In the genomic region with DNA sequence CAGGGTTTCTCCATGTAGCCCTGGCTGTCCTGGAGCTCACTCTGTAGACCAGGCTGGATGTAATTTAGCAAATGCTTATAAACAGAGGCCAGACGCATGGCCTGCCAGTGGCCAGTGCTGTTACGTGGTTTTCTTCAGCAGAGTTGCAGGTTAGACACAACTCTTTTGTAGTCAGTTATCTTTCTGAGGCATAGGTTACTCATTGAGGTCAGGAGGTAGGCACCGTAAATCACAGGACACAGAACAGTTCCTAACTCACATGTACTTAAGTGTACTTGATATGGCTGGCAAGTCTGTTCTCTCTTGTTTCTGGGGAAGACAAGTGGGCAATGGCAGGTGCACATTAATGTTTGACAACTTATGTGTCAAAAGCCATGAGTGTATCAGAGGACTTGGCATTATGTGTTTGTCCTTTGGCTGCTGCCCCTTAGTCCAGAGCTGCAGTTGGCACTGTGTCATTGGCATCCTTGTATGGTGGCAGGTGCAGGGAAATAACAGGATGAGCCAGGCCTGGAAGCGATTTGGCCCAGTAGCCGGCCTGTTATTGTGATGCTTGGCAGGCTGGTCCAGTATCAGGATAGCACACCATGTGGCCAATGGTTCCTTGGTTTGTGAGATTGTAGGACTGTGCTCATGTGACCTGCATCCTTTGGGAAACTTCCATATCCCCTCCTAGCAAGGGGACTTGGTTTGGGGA, we compare ENCODE assay signal across 16 mouse cellular contexts. TPM values are rescaled to one million over a fixed set of nuclear protein-coding genes. Genes with fewer than 3 reads are reported as not detected.
A peak's percentile ranks its signal among the peaks of the same experiment; 100 is the strongest.
DNase-seq lines count a peak whose midpoint lies in the region; ATAC-seq and TF ChIP-seq lines count a peak whose summit lies in the region.
"Had no signal": no experiment of that assay in that cellular context is flagged by ENCODE, and none has a peak within 500 bp of the region (broad histone marks: within the 10 kb centered on the region; RNA-seq: fewer than 3 reads in every experiment).

No protein-coding gene starts in this region.

- H3K9me3 ChIP-seq in heart, postnatal 0 days (replicated peaks; ENCODE audit: control insufficient read depth, low read length): no peaks in the 10 kb centered on the region
- H3K9me3 ChIP-seq: heart, embryonic 15.5 days had no signal

- DNase-seq in heart, postnatal 0 days (ENCODE audit: low spot score): no peak
- DNase-seq in heart, adult 11 months: no peak
- peak; percentile 93 for DNase-seq in left cerebral cortex, postnatal 4 days
- no peak for DNase-seq in left cerebral cortex, adult 11 months (ENCODE audit: low spot score)
- DNase-seq in cerebellum, postnatal 36 days: peak; percentile 92 to 95
- DNase-seq in spleen, adult 12 weeks (ENCODE audit: low spot score): no peak
- DNase-seq: B cell, adult 2 months; gastrocnemius, adult 2 months; lung, postnatal 4 days had no signal

- H3K27me3 ChIP-seq in heart, postnatal 0 days (ENCODE audit: control insufficient read depth, insufficient read depth, low read length): no peaks in the 10 kb centered on the region
- H3K27me3 ChIP-seq: heart, embryonic 15.5 days had no signal

- TF ChIP-seq EP300 in heart, postnatal 0 days (IDR thresholded peaks at IDR 0.05; ENCODE audit: low read depth): 0 out of 2 replicates have a peak, but pooled peaks have one; percentile 20

- peaks cover 10% of the 10 kb centered on the region for H3K36me3 ChIP-seq in heart, postnatal 0 days (replicated peaks; ENCODE audit: control insufficient read depth, insufficient read depth, low read length)

- peak; percentile 72 for ATAC-seq in heart, postnatal 0 days (ENCODE audit: insufficient read depth, low read depth)
- peak; percentile 91 for ATAC-seq in cerebellum, adult (ENCODE audit: insufficient number of reproducible peaks, low FRiP score, low TSS enrichment)
- ATAC-seq in megakaryocyte, adult 5-6 weeks (ENCODE audit: poor library complexity, severe bottlenecking): no peak
- ATAC-seq: activated CD4-positive, CD25-positive, alpha-beta regulatory T cell, adult 4 months had no signal

- no peak overlapping the region for H3K4me3 ChIP-seq in heart, postnatal 0 days (ENCODE audit: low read depth, low read length)
- H3K4me3 ChIP-seq: gastrocnemius, adult 2 months; heart, embryonic 15.5 days; left cerebral cortex, adult 2 months; myocyte had no signal

- intact Hi-C loops in left cerebral cortex, postnatal 4 days (cut with DNase I): no loop called here

- no peak overlapping the region; the same call in 1 of the 2 replicates for H3K27ac ChIP-seq in heart, postnatal 0 days (ENCODE audit: low read depth)
- H3K27ac ChIP-seq: gastrocnemius, adult 2 months; heart, embryonic 15.5 days; left cerebral cortex, adult 2 months had no signal

- WGBS in heart, postnatal 0 days: 75% methylated on average over 5 of the region's 5 CpGs

- no peak overlapping the region for H3K4me2 ChIP-seq in heart, postnatal 0 days (ENCODE audit: low read depth, low read length)
- H3K4me2 ChIP-seq: heart, embryonic 15.5 days; liver, embryonic 11.5 days had no signal

- H3K4me1 ChIP-seq in heart, postnatal 0 days (ENCODE audit: control insufficient read depth, insufficient read depth): no peaks in the 10 kb centered on the region

- no peak for TF ChIP-seq CTCF in heart, postnatal 0 days (IDR thresholded peaks at IDR 0.05; ENCODE audit: low read depth)

- H3K9ac ChIP-seq in heart, postnatal 0 days (replicated peaks; ENCODE audit: low read depth, low read length): no peak overlapping the region
- H3K9ac ChIP-seq: heart, embryonic 15.5 days had no signal

RNA-seq across cellular contexts. Expression of gene Mthfd1l, which starts 6.0 kb away (rescaled TPM):
- 2.8 and 7.2 TPM in 2 replicates for total RNA-seq in heart, postnatal 0 days (2014; rRNA removed; ENCODE audit: low replicate concordance)
- 2.3 and 3.0 TPM in 2 replicates for polyA plus RNA-seq in heart, postnatal 0 days (2015; fragmentation: Nextera tagmentation; extraction: Ambion mirVana)
- total RNA-seq in left cerebral cortex, postnatal 4 days (2021): 10 to 100 TPM; 10.9 to 11.2 TPM
- total RNA-seq in megakaryocyte, adult 5-6 weeks (2015): 17.9 and 20.9 TPM in 2 replicates
- 75.2 and 76.5 TPM in 2 replicates for total RNA-seq in megakaryocyte, adult 5-6 weeks (2017)

Comparison
In these comparisons a context has a peak if more than half of its experiments do, and no peak if none do; other contexts are left out.
1. DNase-seq: peak in left cerebral cortex, postnatal 4 days (single experiment) and cerebellum, postnatal 36 days (2 of 2); none in heart, postnatal 0 days (single experiment), heart, adult 11 months (single experiment), left cerebral cortex, adult 11 months (single experiment) and spleen, adult 12 weeks (single experiment).